15 mouse cellular contexts compared by ENCODE assay signal in genomic region chr9:60965641-60966040, GRCm38 (mm10).
"Had no signal": no experiment of that assay in that cellular context is flagged by ENCODE, and none has a peak within 500 bp of the region (broad histone marks: within the 10 kb centered on the region; RNA-seq: fewer than 3 reads in every experiment).

No protein-coding gene starts in this region.

- H3K4me1 ChIP-seq: midbrain, embryonic 15.5 days; neural tube, embryonic 12.5 days had no signal

- DNase-seq: lung, adult 18-20 months; lung, embryonic 14.5 days; lung, postnatal 10 days; lung, postnatal 4 days; right cerebral cortex, postnatal 14 days; right cerebral cortex, postnatal 4 days; spleen, adult 18-20 months; thymus, adult 2 months; thymus, postnatal 25 days had no signal

- H3K9ac ChIP-seq: liver, embryonic 14.5 days; lung, embryonic 14.5 days; midbrain, embryonic 13.5 days; midbrain, embryonic 15.5 days; neural tube, embryonic 12.5 days had no signal

- H3K4me3 ChIP-seq: megakaryocyte, embryonic 14.5 days; midbrain, embryonic 13.5 days; midbrain, embryonic 15.5 days; neural tube, embryonic 12.5 days had no signal

- H3K36me3 ChIP-seq: midbrain, embryonic 13.5 days; midbrain, embryonic 15.5 days; neural tube, embryonic 12.5 days had no signal

- H3K9me3 ChIP-seq: midbrain, embryonic 13.5 days; midbrain, embryonic 15.5 days; neural tube, embryonic 12.5 days had no signal

- H3K4me2 ChIP-seq: lung, embryonic 14.5 days; midbrain, embryonic 11.5 days; midbrain, embryonic 13.5 days; midbrain, embryonic 15.5 days; neural tube, embryonic 12.5 days had no signal

- H3K27ac ChIP-seq: liver, embryonic 14.5 days; midbrain, embryonic 13.5 days; midbrain, embryonic 15.5 days; neural tube, embryonic 12.5 days had no signal

- ATAC-seq: midbrain, embryonic 13.5 days; midbrain, embryonic 15.5 days had no signal

- H3K27me3 ChIP-seq: midbrain, embryonic 15.5 days had no signal
